Mouse (Mus musculus) embryonic facial prominence, embryonic 15.5 days (tissue): ENCODE data around the gene Pkn3. TPM values are rescaled to one million over a fixed set of nuclear protein-coding genes. Genes with fewer than 3 reads are reported as not detected.
A peak's percentile ranks its signal among the peaks of the same experiment; 100 is the strongest.

ENCODE experiments used
- ATAC-seq: fragments of 200-750 bp; cut with Nextera tagmentation; 2 replicates; pipeline ENCODE4 v1.8.0; 2017; ENCODE audit warnings: low read depth, moderate TSS enrichment; ENCODE audit not compliant: insufficient number of reproducible peaks, low FRiP score, low TSS enrichment
- H3K27ac ChIP-seq: fragments of 300-500 bp; sonication (generic); replicated peaks from 2 replicates; pipeline ENCODE4 v1.5.1; 2015; ENCODE audit warnings: mild to moderate bottlenecking, inconsistent platforms
- H3K27me3 ChIP-seq: fragments of 300-500 bp; sonication (generic); 2 replicates; pipeline ENCODE4 v1.6.1; 2015; ENCODE audit warnings: inconsistent platforms
- H3K36me3 ChIP-seq: fragments of 300-500 bp; sonication (generic); 2 replicates; pipeline ENCODE4 v1.6.1; 2015; ENCODE audit warnings: mild to moderate bottlenecking, inconsistent platforms
- H3K4me1 ChIP-seq: fragments of 300-500 bp; sonication (generic); 2 replicates; pipeline ENCODE4 v1.6.1; 2015; ENCODE audit warnings: inconsistent platforms
- H3K4me2 ChIP-seq: fragments of 300-500 bp; sonication (generic); replicated peaks from 2 replicates; pipeline ENCODE4 v1.6.1; 2015; ENCODE audit warnings: mild to moderate bottlenecking, inconsistent platforms
- H3K4me3 ChIP-seq: fragments of 300-500 bp; sonication (generic); replicated peaks from 2 replicates; pipeline ENCODE4 v1.5.1; 2015; ENCODE audit warnings: mild to moderate bottlenecking, inconsistent platforms
- H3K9ac ChIP-seq: fragments of 300-500 bp; sonication (generic); 2 replicates; pipeline ENCODE4 v1.6.1; 2015; ENCODE audit warnings: inconsistent platforms
- H3K9me3 ChIP-seq: fragments of 300-500 bp; sonication (generic); replicated peaks from 2 replicates; pipeline ENCODE4 v1.6.1; 2016; ENCODE audit warnings: inconsistent platforms
- WGBS: fragments of 180-500 bp; shearing (Covaris S2); methylation state at CpG from one replicate; pipeline ENCODE4 v1.1.7; 2015; 5-methylcytosine and 5-hydroxymethylcytosine counted together
- polyA plus RNA-seq: library from polyadenylated mRNA; unstranded; fragments of >200 nt; fragmentation: Nextera tagmentation; extraction: Ambion mirVana; gene quantifications from 2 replicates; pipeline ENCODE4 v1.2.1, GENCODE M21; 2015

The Pkn3 gene
- polyA plus RNA-seq, 1 experiment from 2014 or later = 8.2 TPM

DNA sequence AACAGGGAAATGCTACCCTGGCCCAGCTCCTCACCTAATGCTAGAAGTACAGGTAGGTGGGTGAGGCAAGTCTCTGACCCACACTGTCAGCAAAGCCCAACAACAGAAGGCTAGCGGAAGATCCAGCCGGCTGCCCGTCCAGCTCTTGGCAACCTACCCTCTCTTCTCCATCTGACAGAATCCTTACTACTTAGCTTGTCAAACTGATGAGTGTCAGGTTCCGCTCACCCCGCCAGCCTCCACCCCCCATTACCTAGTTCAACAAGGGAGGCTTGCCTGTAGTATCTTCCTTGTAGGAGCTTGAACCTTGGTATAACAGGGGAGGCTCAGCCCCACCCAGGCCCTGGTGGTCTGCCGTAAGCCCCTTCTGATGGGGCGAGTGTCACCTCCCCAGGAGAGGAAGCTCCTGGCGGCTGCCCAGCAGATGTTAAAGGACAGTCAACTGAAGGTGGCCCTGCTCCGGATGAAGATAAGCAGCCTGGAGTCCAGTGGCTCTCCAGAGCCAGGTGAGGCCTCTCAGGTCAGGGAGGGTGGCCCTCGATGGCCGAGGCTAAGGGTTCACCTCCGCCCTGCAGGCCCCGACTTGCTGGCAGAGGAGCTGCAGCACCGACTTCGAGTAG is 2.8 kb downstream of the Pkn3 start:
- 79% methylated on average over 15 of the region's 15 CpGs for WGBS
- Histone ChIP-seq H3K4me3 (no peak overlapping the region), H3K27ac (no peak overlapping the region), H3K4me2 (no peak overlapping the region), H3K36me3 (no peaks in the 10 kb centered on the region), H3K9me3 (no peaks in the 10 kb centered on the region), H3K27me3 (no peaks in the 10 kb centered on the region), H3K4me1 (peaks cover 24% of the 10 kb centered on the region), H3K9ac (no peak overlapping the region)
- no peak for ATAC-seq

DNA sequence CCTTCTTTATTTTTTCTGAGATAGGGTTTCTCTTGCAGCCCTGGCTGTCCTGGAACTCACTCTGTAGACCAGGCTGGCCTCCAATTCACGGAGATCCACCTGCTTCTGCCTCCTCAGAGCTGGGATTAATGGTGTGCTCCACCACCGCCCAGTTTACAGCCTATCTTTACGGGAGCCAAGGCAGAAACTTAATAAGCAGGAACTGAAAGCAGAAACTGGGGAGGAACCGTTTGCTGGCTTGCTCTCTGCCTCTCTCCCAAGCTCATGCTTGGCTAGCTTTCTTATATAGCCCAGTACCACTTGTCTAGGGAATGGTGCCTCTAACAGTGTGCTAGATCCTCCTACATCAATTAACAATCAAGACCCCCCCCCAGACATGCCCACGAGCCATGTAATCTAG is 6.6 kb downstream of the Pkn3 start:
- Histone ChIP-seq H3K4me2 (peak overlapping the region; percentile 37), H3K27ac (no peak overlapping the region), H3K9me3 (no peaks in the 10 kb centered on the region), H3K27me3 (no peaks in the 10 kb centered on the region), H3K36me3 (0 out of 2 replicates have a peak, but pooled peaks cover 5% of the 10 kb centered on the region), H3K9ac (no peak overlapping the region), H3K4me3 (no peak overlapping the region), H3K4me1 (0 out of 2 replicates have a peak, but pooled peaks cover 8% of the 10 kb centered on the region)
- ATAC-seq = no peak
- 42% methylated on average over 5 of the region's 5 CpGs for WGBS

DNA sequence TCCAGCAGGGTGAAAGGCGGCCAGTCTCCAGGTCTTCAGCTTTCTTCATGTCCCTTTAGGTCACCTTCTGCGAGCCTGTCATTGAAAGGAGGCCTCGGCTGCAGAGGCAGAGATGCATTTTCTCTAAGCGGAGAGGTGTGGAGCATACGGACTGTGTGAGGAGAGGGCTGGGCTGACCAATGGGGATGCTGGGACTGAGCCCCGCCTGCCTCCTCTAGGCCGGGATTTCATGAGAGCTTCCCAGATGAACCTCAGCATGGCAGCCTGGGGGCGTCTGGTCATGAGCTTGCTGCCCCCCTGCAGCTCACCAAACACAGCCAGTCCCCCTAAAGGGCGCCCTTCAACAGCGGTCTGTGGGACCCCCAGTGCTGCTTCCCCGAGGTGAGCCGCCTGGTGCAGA is 7.1 kb downstream of the Pkn3 start:
- H3K4me3 ChIP-seq = peak overlapping the region; percentile 27
- H3K27me3 ChIP-seq = no peaks in the 10 kb centered on the region
- 18% methylated on average over 12 of the region's 12 CpGs for WGBS
- 0 out of 2 replicates have a peak, but pooled peaks cover 6% of the 10 kb centered on the region for H3K36me3 ChIP-seq
- no peak overlapping the region for H3K9ac ChIP-seq
- no peaks in the 10 kb centered on the region for H3K9me3 ChIP-seq
- no peak overlapping the region for H3K27ac ChIP-seq
- H3K4me1 ChIP-seq = 0 out of 2 replicates have a peak, but pooled peaks cover 8% of the 10 kb centered on the region
- H3K4me2 ChIP-seq = peak overlapping the region; percentile 37
- 0 out of 2 replicates have a peak, but pooled peaks have one; percentile 59 for ATAC-seq

DNA sequence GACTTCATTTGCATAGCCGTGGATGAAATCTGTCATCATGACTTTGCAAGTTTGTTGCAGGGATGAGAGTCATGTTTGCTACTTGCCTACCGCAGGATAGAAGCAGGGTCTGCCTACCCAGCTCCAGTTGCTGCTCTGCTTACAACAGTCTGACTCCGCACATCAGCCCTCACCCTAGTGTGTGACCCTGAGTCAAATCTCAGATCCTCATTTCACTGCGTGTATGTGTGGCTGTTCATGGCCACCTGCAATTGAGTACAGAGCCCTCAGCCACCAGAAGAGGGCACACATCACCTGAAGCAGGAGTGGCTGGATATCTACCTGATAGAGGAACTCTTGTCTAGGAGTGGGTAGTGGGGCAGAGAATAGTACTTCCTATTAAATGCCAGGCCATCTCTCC is 9.8 kb downstream of the Pkn3 start:
- Histone ChIP-seq H3K27ac (no peak overlapping the region), H3K4me3 (no peak overlapping the region), H3K27me3 (no peaks in the 10 kb centered on the region), H3K4me1 (peaks cover 10% of the 10 kb centered on the region), H3K9ac (no peak overlapping the region), H3K4me2 (no peak overlapping the region), H3K9me3 (no peaks in the 10 kb centered on the region), H3K36me3 (peaks cover 25% of the 10 kb centered on the region; the same call in 1 of the 2 replicates)
- 91% methylated on average over 4 of the region's 4 CpGs for WGBS
- no peak for ATAC-seq

DNA sequence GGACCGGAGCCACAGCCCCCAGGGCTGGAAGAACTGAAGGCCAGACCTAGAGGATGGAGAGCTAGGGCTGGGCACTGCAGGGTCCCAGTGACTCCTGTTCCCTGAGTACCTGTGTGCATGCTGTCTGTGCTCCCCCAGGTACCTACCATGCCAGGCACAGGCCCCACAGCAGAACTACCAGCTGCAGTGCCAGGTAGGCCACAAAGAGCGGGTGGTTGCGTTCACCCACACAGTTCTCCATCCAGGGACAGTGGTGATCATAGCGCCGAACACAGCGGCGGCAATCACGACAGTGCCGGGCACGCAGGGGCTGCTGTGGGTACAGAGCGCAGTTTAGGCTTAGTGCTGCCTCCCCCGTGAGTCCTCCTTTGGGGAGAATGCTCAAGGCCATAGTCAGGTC is 14.0 kb downstream of the Pkn3 start:
- WGBS = 97% methylated on average over 12 of the region's 12 CpGs
- peaks cover 26% of the 10 kb centered on the region; the same call in 1 of the 2 replicates for H3K36me3 ChIP-seq
- H3K4me2 ChIP-seq = no peak overlapping the region
- no peak overlapping the region for H3K4me3 ChIP-seq
- H3K27me3 ChIP-seq = no peaks in the 10 kb centered on the region
- no peak overlapping the region for H3K27ac ChIP-seq
- no peak for ATAC-seq
- H3K4me1 ChIP-seq = peaks cover 26% of the 10 kb centered on the region
- no peaks in the 10 kb centered on the region for H3K9me3 ChIP-seq
- no peak overlapping the region for H3K9ac ChIP-seq

DNA sequence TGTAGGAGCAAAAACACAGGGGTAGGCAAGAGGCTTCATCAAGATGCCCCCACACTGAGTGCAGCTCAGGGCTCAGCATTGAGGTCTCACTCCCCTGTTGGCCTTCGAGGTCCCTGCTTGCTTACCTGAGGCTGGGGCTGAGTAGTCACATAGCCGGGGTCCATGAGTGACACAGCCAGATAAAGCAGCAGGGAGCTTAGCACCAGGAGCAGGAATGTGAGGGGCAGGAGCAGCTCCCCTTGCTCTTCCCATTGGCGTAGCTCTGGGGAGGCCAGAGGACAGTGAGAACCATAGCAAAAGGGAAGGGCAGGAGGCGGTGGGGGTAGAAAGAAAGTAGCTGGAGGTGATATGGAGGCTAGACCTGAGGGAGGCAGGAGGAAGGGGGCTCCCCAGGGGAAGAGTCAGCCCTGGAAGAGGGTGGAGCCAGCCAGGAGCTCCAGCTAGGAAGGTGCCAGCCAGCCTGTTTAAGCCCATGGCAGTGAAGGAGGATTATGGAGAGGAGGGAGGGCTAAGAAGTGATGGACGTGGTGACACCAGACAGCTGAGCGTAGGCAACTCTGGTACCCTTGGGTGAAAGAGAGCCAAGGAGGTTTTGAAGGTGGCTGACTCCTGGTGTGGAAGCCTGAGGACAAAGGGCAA is 14.9 kb downstream of the Pkn3 start:
- H3K36me3 ChIP-seq = peaks cover 29% of the 10 kb centered on the region; the same call in 1 of the 2 replicates
- 53% methylated on average over 6 of the region's 6 CpGs for WGBS
- H3K4me2 ChIP-seq = peak overlapping the region; percentile 79
- ATAC-seq = no peak
- H3K9me3 ChIP-seq = no peaks in the 10 kb centered on the region
- peak overlapping the region; percentile 81 for H3K27ac ChIP-seq
- H3K27me3 ChIP-seq = no peaks in the 10 kb centered on the region
- H3K4me1 ChIP-seq = peaks cover 26% of the 10 kb centered on the region
- no peak overlapping the region for H3K9ac ChIP-seq
- H3K4me3 ChIP-seq = peak overlapping the region; percentile 72

DNA sequence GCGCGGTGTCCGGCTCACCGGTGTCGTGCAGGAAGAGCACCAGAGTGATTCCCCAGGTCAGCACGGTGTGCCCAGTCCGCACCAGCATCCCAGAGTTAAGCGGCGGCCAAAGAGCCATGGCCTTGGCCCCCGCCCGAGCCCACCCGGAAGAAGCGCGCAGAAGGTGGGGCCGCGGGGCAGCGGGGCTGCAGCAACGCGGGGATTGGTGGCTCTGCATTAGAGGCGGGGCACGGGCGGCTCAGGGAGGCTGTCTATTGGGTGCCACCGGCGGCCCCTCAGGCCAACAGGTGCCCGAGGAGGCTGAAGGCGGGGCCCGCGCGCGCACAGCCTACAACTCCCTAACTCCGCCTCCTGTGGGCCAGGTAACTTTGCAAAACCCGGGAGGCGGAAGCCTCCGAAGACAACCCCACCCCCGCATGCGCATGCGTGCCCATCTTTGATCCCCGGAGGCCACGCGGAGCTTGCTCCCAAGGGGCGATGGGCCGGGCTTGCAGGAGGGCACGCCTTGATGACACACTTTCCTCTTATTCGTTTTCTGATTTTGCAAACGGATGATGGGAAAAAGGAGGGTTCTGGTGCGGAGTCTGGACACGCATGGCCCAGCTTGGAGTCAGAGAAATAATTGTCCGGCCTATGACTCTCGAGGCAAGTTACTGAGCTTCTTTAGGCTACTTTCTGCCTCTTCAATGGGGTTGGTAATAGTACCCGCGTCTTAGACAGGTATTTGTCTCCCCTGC is 16.2 kb downstream of the Pkn3 start, which contains the start of gene Zdhhc12:
TSS of gene Zdhhc12 (minus strand) at position 178 of the 737 bp plus-strand sequence.
- Histone ChIP-seq H3K27ac (peak within 1 kb of the TSS; percentile 81), H3K9ac (peak within 1 kb of the TSS; percentile 51), H3K27me3 (no peaks in the 10 kb centered on the region), H3K9me3 (no peaks in the 10 kb centered on the region), H3K4me1 (peaks cover 26% of the 10 kb centered on the region), H3K4me2 (peak within 1 kb of the TSS; percentile 79), H3K36me3 (peaks cover 39% of the 10 kb centered on the region; the same call in 1 of the 2 replicates), H3K4me3 (peak within 1 kb of the TSS; percentile 72)
- under 1% methylated on average over 51 of the region's 51 CpGs for WGBS
- ATAC-seq = peak; percentile 94

DNA sequence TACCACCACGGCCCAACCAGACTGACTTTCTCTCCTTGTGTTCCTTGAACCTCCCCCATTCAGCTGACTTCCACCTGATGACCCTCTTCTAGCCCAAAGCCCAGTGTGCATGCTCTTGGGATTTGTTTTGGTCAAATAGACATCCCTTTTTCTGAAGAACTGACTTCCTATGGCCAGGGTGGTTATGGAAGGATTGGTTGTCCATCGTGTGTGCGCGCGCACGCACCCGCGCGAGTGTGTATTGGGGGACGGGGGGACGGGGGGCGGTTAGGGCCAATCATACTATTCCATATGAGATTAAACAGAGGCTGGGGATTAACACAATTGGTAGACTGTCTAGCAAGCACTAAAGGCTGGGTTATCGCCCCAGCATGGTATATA is 16.7 kb downstream of the Pkn3 start:
- H3K4me2 ChIP-seq = peak overlapping the region; percentile 79
- H3K9ac ChIP-seq = peak overlapping the region; percentile 51
- H3K27ac ChIP-seq = peak overlapping the region; percentile 81
- WGBS = 2% methylated on average over 13 of the region's 13 CpGs
- H3K4me3 ChIP-seq = peak overlapping the region; percentile 72
- no peak for ATAC-seq
- H3K4me1 ChIP-seq = peaks cover 26% of the 10 kb centered on the region
- H3K9me3 ChIP-seq = no peaks in the 10 kb centered on the region
- peaks cover 45% of the 10 kb centered on the region for H3K36me3 ChIP-seq
- no peaks in the 10 kb centered on the region for H3K27me3 ChIP-seq

DNA sequence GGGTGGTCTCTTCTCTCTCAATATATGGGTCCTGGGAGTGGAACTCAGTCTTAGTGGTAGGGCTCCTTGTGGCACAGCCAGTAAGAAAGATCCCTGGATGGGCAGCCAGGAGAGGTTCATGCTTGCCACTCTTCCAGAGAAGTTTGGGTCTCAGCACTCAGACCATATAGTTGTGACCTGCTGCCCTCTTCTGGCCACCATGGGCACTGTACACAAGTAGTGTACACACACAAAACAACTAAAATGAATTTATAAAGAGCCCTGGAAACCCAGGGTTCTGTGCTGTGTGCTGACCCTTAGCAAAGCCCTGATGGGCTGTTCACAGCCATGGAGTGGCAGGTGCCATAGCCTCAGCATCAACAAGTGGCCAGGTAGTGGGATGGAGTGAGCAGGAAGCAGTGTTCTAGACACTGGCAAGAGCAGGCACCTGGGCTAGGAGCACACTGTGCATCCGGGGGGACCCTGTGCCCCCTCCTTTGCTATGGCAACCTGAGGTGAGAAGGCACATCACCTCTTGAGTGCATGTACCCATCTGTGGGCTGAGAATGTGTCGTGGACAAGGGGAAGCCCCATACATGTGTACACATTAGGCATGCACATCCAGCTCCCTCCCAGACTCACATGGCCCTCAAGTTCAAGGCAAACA is 18.5 kb downstream of the Pkn3 start:
- 90% methylated on average over 2 of the region's 2 CpGs for WGBS

DNA sequence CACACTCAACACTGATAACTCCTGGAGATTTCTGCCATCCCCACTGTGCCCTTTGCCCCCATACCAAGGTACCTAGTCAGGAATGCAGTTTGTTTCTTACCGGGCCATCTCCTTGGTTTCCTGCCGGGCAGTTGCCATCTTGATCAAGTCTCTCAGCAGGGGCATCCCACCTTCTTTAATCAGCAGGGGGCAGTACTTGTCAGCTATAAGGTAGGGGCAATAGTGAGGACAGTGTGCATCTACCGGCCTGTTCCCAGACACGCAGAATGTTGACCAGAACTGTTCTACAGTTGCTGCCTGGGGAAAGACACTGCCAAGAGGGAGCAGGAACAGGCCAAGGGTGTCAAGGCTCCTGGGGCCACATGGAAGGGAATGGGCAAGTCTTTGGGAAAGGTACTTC is 22.7 kb downstream of the Pkn3 start:
- Histone ChIP-seq H3K36me3 (peaks cover 81% of the 10 kb centered on the region), H3K9ac (no peak overlapping the region), H3K9me3 (no peaks in the 10 kb centered on the region), H3K4me3 (no peak overlapping the region), H3K4me1 (peaks cover 1% of the 10 kb centered on the region; the same call in 1 of the 2 replicates), H3K27me3 (no peaks in the 10 kb centered on the region), H3K27ac (no peak overlapping the region), H3K4me2 (no peak overlapping the region)
- ATAC-seq = no peak
- 73% methylated on average over 4 of the region's 4 CpGs for WGBS

More for the DNA sequence above, 18.5 kb downstream of the Pkn3 start:
- H3K4me1 ChIP-seq = peaks cover 26% of the 10 kb centered on the region
- no peaks in the 10 kb centered on the region for H3K27me3 ChIP-seq
- H3K4me3 ChIP-seq = no peak overlapping the region
- ATAC-seq = no peak; the same call in 1 of the 2 replicates
- peaks cover 51% of the 10 kb centered on the region for H3K36me3 ChIP-seq
- H3K4me2 ChIP-seq = no peak overlapping the region
- no peak overlapping the region for H3K27ac ChIP-seq
- H3K9me3 ChIP-seq = no peaks in the 10 kb centered on the region
- no peak overlapping the region for H3K9ac ChIP-seq

DNA sequence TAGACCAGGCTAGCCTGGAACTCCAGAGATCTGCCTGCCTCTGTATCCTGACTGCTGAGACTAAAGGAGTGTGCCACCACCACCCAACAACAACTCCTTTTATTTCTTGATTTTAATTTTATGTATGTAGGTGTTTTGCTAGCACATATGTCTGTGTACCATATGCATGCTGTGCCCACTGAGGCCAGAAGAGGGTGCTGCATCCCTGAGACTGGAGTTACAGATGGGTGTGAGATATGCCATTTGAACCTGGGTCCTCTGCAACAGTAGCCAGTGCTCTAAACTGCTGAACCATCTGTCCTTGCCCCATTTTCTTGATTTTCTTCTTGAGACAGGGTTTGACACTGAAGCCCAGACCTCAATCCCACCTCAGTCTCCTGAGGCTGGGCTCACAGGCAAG is 28.9 kb downstream of the Pkn3 start:
- Histone ChIP-seq H3K36me3 (peaks cover 94% of the 10 kb centered on the region), H3K4me3 (no peak overlapping the region), H3K9me3 (no peaks in the 10 kb centered on the region), H3K27me3 (no peaks in the 10 kb centered on the region), H3K9ac (no peak overlapping the region), H3K4me1 (no peaks in the 10 kb centered on the region), H3K27ac (no peak overlapping the region), H3K4me2 (no peak overlapping the region)
- ATAC-seq = no peak
